Mouse (Mus musculus) C2C12 (cell line): ENCODE measurements around the gene Trafd1. TPM values are rescaled to one million over a fixed set of nuclear protein-coding genes. Genes with fewer than 3 reads are reported as not detected.

ENCODE experiments used
- H3K27me3 ChIP-seq: one replicate; pipeline ENCODE4 v1.6.1; 2011; ENCODE audit not compliant: control insufficient read depth, insufficient read depth, insufficient read length
- H3K36me3 ChIP-seq: one replicate; pipeline ENCODE4 v1.6.1; 2011; ENCODE audit not compliant: control insufficient read depth, insufficient read depth
- H3K4me3 ChIP-seq: one replicate; pipeline ENCODE4 v1.5.1; 2011; ENCODE audit warnings: mild to moderate bottlenecking, control low read depth; ENCODE audit not compliant: poor library complexity, insufficient read depth, severe bottlenecking
- H3K79me2 ChIP-seq: one replicate; pipeline ENCODE4 v1.6.1; 2011; ENCODE audit not compliant: control insufficient read depth, insufficient read depth
- H3K79me3 ChIP-seq: one replicate; pipeline ENCODE4 v1.6.1; 2011; ENCODE audit warnings: low read depth, control low read depth
- H3ac ChIP-seq: one replicate; pipeline ENCODE3; 2011; ENCODE audit warnings: low read depth; ENCODE audit not compliant: control insufficient read depth, insufficient read length
- CEBPB ChIP-seq: IDR thresholded peaks from one replicate; pipeline ENCODE4 v1.6.1; 2011; ENCODE audit warnings: low read depth, mild to moderate bottlenecking, control low read depth, moderate library complexity
- CTCF ChIP-seq: IDR thresholded peaks from one replicate; pipeline ENCODE4 v1.5.1; 2011; ENCODE audit not compliant: control insufficient read depth, insufficient read depth, insufficient read length
- FOSL1 ChIP-seq: IDR thresholded peaks from one replicate; pipeline ENCODE4 v1.8.0; 2011; ENCODE audit warnings: mild to moderate bottlenecking, low read length; ENCODE audit not compliant: poor library complexity, insufficient read depth, severe bottlenecking
- MAX ChIP-seq: IDR thresholded peaks from one replicate; pipeline ENCODE4 v1.6.1; 2011; ENCODE audit warnings: mild to moderate bottlenecking, control low read depth
- MYOD1 ChIP-seq: IDR thresholded peaks from one replicate; pipeline ENCODE4 v1.6.1; 2011; ENCODE audit warnings: low read depth; ENCODE audit not compliant: control insufficient read depth, insufficient read length
- MYOG ChIP-seq: IDR thresholded peaks from one replicate; pipeline ENCODE4 v1.6.1; 2011; ENCODE audit not compliant: control insufficient read depth, insufficient read length; ENCODE audit errors: extremely low read depth
- USF1 ChIP-seq: IDR thresholded peaks from one replicate; pipeline ENCODE4 v1.6.1; 2011; ENCODE audit warnings: low read depth, mild to moderate bottlenecking, control low read depth, moderate library complexity
- polyA plus RNA-seq: library from polyadenylated mRNA; unstranded; fragments of >200 nt; fragmentation: generic; extraction: Trizol; gene quantifications from one replicate; pipeline ENCODE4 v1.2.1, GENCODE M21; 2012; ENCODE audit warnings: missing spikeins

The Trafd1 gene
- polyA plus RNA-seq, 1 experiment = 19.2 TPM

GRCm38 (mm10) chr5:121389691-121390090 lies 4.3 kb upstream of the Trafd1 start:
- no peaks in the 10 kb centered on the region for H3K79me2 ChIP-seq
- H3ac ChIP-seq = no peak overlapping the region
- H3K27me3 ChIP-seq = no peaks in the 10 kb centered on the region
- no peaks in the 10 kb centered on the region for H3K36me3 ChIP-seq
- no peaks in the 10 kb centered on the region for H3K79me3 ChIP-seq
- no peak overlapping the region for H3K4me3 ChIP-seq
- TF ChIP-seq CTCF (no peak), MAX (no peak), MYOG (no peak), MYOD1 (no peak), CEBPB (no peak), USF1 (no peak), FOSL1 (no peak)

GRCm38 (mm10) chr5:121389106-121389505 lies 3.7 kb upstream of the Trafd1 start:
- TF ChIP-seq MYOD1 = no peak
- TF ChIP-seq FOSL1 = no peak
- TF ChIP-seq CEBPB = no peak
- TF ChIP-seq CTCF = no peak
- no peak for TF ChIP-seq USF1
- no peak for TF ChIP-seq MYOG
- no peak for TF ChIP-seq MAX
- Histone ChIP-seq H3K4me3 (no peak overlapping the region), H3K36me3 (no peaks in the 10 kb centered on the region), H3K27me3 (no peaks in the 10 kb centered on the region), H3K79me3 (no peaks in the 10 kb centered on the region), H3K79me2 (no peaks in the 10 kb centered on the region), H3ac (no peak overlapping the region)

- no peak overlapping the region for H3ac ChIP-seq
- no peaks in the 10 kb centered on the region for H3K79me2 ChIP-seq
- no peak overlapping the region for H3K4me3 ChIP-seq
- TF ChIP-seq MYOG = no peak
- TF ChIP-seq CTCF = no peak
- TF ChIP-seq USF1 = no peak
- TF ChIP-seq MYOD1 = no peak
- TF ChIP-seq MAX = no peak
- no peak for TF ChIP-seq CEBPB
- TF ChIP-seq FOSL1 = no peak
- no peaks in the 10 kb centered on the region for H3K79me3 ChIP-seq
- no peaks in the 10 kb centered on the region for H3K36me3 ChIP-seq
- no peaks in the 10 kb centered on the region for H3K27me3 ChIP-seq
These were observed 1.7 kb upstream of the Trafd1 start for GRCm38 (mm10) chr5:121387126-121387525.

- no peak overlapping the region for H3ac ChIP-seq
- H3K79me3 ChIP-seq = no peaks in the 10 kb centered on the region
- peaks cover 3% of the 10 kb centered on the region for H3K36me3 ChIP-seq
- H3K79me2 ChIP-seq = no peaks in the 10 kb centered on the region
- no peak for TF ChIP-seq MAX
- TF ChIP-seq CEBPB = no peak
- no peak for TF ChIP-seq MYOD1
- TF ChIP-seq CTCF = no peak
- no peak for TF ChIP-seq USF1
- TF ChIP-seq MYOG = no peak
- no peak for TF ChIP-seq FOSL1
- H3K4me3 ChIP-seq = no peak overlapping the region
- no peaks in the 10 kb centered on the region for H3K27me3 ChIP-seq
These were observed 883 bp upstream of the Trafd1 start for GRCm38 (mm10) chr5:121386120-121386909.

DNA sequence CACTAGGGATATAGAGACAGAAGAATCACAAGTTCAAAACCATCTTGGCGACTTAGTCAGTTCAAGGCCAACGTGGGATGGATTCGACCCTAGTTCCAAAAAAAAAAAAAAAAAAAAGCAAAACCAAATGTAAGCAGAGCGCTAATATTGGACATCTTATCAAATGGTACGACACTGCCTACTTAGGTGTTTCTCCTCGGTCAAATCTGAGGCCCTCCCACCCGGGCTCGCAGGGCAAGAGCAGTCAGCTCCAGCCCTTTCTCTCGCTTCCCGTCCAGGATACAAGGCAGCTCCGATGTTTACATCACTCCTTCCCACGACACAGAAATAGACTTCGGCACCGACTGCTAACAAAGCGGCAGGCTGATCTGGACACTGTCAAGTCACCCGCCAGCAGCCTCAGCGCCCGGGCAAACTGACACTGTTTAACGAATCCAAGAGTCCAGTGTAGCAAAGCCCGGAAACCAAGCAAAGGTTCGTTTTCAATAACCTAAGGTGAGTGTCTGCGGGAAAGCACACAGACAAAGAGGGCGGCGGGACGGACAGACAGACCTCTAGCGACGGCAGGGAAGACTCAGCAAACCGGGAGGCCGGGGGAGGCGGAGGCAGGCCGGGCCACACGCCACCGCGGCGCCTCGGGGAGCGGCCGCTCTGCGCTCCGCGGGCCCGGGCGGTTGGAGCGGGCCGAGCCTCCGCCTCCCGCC lies 523 bp downstream of the Trafd1 start:
- Histone ChIP-seq H3K79me3 (peaks cover 2% of the 10 kb centered on the region), H3K27me3 (no peaks in the 10 kb centered on the region), H3K36me3 (peaks cover 6% of the 10 kb centered on the region), H3ac (peak overlapping the region; percentile 68), H3K4me3 (peak overlapping the region; percentile 55), H3K79me2 (no peaks in the 10 kb centered on the region)
- TF ChIP-seq FOSL1 = no peak
- no peak for TF ChIP-seq MAX
- TF ChIP-seq CEBPB = no peak
- TF ChIP-seq MYOD1 = no peak
- TF ChIP-seq CTCF = no peak
